Mouse (Mus musculus): ENCODE results near the gene Gm45711.

DNA sequence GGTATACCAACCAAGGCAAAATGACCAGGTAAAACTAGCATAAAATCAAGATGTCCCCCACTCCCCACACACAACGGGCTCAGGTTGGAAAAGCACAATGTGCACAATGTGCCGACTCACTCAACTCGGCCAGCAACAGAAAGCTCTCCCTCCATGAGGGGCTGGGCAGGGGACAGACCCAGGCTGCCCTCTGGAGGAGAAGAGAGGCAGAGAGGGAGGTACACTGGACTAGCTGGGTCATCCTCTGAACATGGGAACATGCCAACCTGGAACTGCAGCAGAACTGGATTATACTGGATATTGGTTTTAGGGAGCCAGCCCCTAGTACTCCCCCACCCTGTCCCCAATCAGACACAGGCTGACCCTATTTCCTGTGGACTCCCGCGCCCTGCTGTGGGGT, 43.3 kb upstream of the Gm45711 start:
- TF ChIP-seq CTCF (IDR thresholded peaks at IDR 0.05 in 2 of 3, conservative IDR thresholded peaks at IDR 0.05 in 1 of 3; ENCODE audit: control insufficient read depth in 1 of 3, insufficient read depth in 1 of 3, low read depth in 2 of 3, low read length in 3 of 3, poor library complexity in 1 of 3, severe bottlenecking in 1 of 3): peak in 2 of 3 experiments; percentile 25 to 32; a peak in 3 of 6 replicates
- TF ChIP-seq MYC (IDR thresholded peaks at IDR 0.05; ENCODE audit: low read depth, low read length): no peak
- no peak for TF ChIP-seq ELF1 (IDR thresholded peaks at IDR 0.05; ENCODE audit: low read depth, low read length)
- TF ChIP-seq EP300 (IDR thresholded peaks at IDR 0.05; ENCODE audit: low read depth in 1 of 2, low read length in 2 of 2): no peak

All from MEL (cell line).